Mouse (Mus musculus): ENCODE measurements around the gene Insrr.
"Not testable (repeated sequence)": the region's sequence is repeated elsewhere in the genome, so short reads cannot be mapped to it uniquely, and the experiment has no call there.

Gene Insrr

DNA sequence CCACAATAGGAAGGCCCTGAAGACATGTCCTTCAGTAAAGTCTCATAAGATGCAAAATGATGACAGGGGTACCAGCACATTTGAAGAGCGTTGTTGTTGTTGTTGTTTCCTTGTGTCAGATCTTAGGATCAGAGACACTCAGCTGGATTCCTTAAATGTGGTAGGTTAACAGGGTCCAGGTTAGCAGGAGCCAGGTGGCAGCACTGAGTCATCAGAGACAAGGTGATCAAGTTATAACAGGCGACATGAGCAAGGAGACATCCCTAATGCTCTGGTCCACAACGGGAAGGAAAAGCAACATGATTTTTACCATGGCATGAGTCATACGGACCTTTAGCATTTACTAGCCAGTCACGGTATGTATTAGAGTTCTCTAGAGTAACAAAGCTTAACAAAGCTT, 36.7 kb downstream of the Insrr start:
- no peak for DNase-seq

- DNase-seq: peak; percentile 69
These were observed 41.9 kb downstream of the Insrr start for GRCm38 (mm10) chr3:87838622-87839021.

- DNase-seq: no peak
These were observed 44.1 kb downstream of the Insrr start for GRCm38 (mm10) chr3:87840858-87841257.

DNA sequence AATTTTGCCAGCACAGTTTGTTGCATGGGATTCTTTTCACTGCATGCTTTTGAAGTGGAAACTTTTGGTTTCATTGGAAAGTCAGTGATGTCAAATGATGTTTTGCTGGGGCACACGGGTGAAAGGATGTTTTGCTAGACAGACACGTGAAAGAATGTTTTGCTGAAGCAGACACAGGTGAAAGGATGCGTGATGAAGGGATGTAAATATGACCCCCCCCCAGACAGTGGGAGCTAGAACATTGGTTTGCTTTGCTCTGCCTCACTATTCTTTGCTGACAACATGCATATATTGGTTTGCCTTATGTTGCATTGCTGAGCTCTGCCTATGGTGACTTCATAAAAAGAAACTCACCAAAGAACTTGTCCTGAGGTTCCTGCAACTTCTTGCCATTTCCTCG, 48.2 kb downstream of the Insrr start:
- no peak for DNase-seq

DNA sequence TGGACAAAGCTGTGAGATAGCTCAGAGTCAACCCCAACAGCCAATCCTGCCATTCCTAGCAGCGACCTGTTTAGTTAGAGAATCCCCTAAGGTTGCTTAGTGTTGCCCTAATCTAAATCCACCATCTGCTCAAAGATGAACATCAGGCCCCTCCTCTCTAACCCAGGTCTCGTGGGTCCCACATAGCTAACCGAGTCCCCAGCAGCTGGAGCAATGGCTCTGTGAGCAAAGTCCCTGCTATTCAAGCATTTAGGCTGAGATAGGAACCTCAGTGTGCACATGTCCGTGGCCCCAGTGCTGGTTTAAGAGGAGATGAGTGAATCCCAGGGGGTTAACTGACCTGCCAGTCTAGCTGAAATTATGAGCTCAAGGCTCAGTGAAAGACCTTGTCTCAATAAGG, 49.4 kb downstream of the Insrr start:
- no peak for DNase-seq

GRCm38 (mm10) chr3:87846650-87847110, 49.9 kb downstream of the Insrr start, which contains the start of gene Sh2d2a:
Sh2d2a (plus strand) TSS chr3:87846755.
- DNase-seq: no peak

GRCm38 (mm10) chr3:87847680-87848079, 50.9 kb downstream of the Insrr start:
- no peak for DNase-seq

- DNase-seq: no peak
These were observed 52.4 kb downstream of the Insrr start for GRCm38 (mm10) chr3:87849117-87849516.

DNA sequence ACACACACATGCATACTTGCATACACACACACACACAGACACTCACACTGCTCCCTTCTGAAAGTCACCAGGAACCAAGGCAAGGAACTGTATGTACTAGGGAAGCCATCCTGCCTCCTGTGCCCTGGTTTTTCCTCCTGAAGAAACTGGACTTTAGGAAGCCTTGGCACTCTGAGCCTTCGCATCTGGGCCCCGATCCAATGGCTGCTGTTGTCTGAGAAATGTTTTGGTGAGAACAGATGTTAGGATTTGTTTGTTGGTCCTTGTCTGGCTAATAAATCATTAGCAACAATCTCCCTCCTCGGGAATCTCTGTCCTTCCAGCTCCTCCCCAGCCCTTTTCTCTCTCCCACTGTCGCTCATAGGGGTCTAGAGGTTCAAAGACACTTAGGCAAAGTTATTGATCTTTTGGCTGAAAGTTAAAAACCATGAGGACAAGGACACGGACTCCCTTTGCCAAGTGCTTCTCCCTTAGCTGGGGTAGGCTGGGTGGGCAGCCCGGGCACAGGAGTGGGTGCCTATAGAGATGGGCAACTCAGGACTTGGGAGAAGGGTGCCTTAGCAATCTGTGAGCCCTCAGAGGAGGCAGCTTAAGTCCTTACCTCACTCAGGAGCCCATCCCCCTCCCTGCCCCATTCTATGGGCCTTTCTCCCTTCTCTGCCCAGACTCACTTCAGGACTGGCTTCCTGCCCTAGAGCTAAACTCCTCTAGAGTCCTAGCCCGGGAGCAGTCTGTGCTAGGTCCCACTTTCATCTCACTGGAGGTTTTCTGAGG, 58.2 kb downstream of the Insrr start:
- DNase-seq: no peak

- no peak for DNase-seq
These were observed 59.2 kb downstream of the Insrr start for GRCm38 (mm10) chr3:87855936-87856335.

- no peak for DNase-seq
These were observed 60.9 kb downstream of the Insrr start for GRCm38 (mm10) chr3:87857666-87858065.

DNA sequence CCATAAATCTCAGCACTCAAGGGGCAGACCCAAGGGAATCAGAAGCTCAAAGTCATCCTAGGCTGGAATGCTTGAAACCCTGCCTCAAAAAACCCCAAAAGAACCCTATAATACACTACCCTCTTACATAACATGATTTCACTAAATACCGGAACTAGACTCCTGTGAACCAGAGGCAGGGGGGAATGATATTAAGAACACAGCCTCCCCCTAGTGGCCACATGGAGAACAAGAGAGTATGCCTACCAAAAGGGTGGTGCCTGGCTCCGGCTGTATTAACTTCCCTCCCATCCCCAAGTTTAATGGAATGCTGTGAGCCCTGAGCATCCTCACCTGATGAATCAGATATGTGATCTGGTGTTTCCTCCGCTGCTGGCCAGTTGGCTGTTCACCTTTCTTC, 63.1 kb downstream of the Insrr start:
- peak; percentile 46 for DNase-seq

GRCm38 (mm10) chr3:87864111-87864510, 67.4 kb downstream of the Insrr start:
- DNase-seq: not testable (repeated sequence)

Data from liver (tissue).